Mouse (Mus musculus): Measurements from ENCODE around the gene Gm21767. TPM values are rescaled to one million over a fixed set of nuclear protein-coding genes. Genes with fewer than 3 reads are reported as not detected.
"Not testable (repeated sequence)": the region's sequence is repeated elsewhere in the genome, so short reads cannot be mapped to it uniquely, and the experiment has no call there.

Gene Gm21767
- total RNA-seq (2021): not detected
- long read RNA-seq: 0 reads

DNA sequence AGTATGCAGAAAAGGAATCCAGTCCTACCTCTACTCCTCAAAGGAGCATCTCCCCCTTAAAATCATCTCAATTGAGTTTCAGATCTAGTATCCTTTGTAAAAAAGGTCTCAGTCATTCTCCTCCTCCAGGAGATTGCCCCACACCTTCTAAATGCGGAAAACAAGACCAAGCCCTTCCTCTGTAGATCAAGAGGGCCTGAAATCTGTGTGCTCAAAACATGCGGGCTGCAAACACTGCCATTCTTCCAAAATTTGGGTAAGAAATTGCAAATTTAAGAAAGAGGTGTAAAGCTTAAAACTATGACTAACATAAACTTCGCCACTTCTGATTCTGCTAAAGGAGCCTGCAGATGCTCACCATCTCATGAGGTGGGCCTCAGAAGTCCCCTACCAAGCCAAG is at the start of gene Gm21767:
Gm21767 (plus strand) TSS at position 301 of the 400 bp plus-strand sequence.
- DNase-seq (ENCODE audit: low spot score in 2 of 2): not testable (repeated sequence)
